Mouse (Mus musculus) intestine, embryonic 14.5 days (tissue): ENCODE results near the gene Otog. TPM values are rescaled to one million over a fixed set of nuclear protein-coding genes. Genes with fewer than 3 reads are reported as not detected.

Experiments used
- ATAC-seq: fragments of 200-750 bp; cut with Nextera tagmentation; replicated peaks from 2 replicates; pipeline ENCODE4 v1.8.0; 2017; ENCODE audit warnings: low read depth, moderate number of reproducible peaks, moderate TSS enrichment, moderate library complexity; ENCODE audit not compliant: low FRiP score, low TSS enrichment
- DNase-seq: peaks from one replicate; pipeline ENCODE4 v3.0.0-alpha.2; 2018; ENCODE audit warnings: low spot score
- H3K27ac ChIP-seq: fragments of 300-500 bp; sonication (generic); 2 replicates; pipeline ENCODE4 v1.5.1; 2014; ENCODE audit warnings: low read depth, mild to moderate bottlenecking, control low read depth
- H3K27me3 ChIP-seq: fragments of 300-500 bp; sonication (generic); replicated peaks from 2 replicates; pipeline ENCODE4 v1.6.1; 2014; ENCODE audit warnings: low read length, control low read depth; ENCODE audit not compliant: control insufficient read depth, insufficient read depth
- H3K36me3 ChIP-seq: fragments of 300-500 bp; sonication (generic); 2 replicates; pipeline ENCODE4 v1.6.1; 2014; ENCODE audit warnings: low read length, control low read depth; ENCODE audit not compliant: control insufficient read depth, insufficient read depth
- H3K4me1 ChIP-seq: fragments of 300-500 bp; sonication (generic); replicated peaks from 2 replicates; pipeline ENCODE4 v1.6.1; 2014; ENCODE audit warnings: low read length, control low read depth, mixed read lengths; ENCODE audit not compliant: control insufficient read depth, insufficient read depth
- H3K4me2 ChIP-seq: fragments of 300-500 bp; sonication (generic); 2 replicates; pipeline ENCODE4 v1.6.1; 2014; ENCODE audit warnings: low read length
- H3K4me3 ChIP-seq: fragments of 300-500 bp; sonication (generic); 2 replicates; pipeline ENCODE4 v1.5.1; 2014; ENCODE audit warnings: low read depth, low read length, control low read depth, mixed read lengths
- H3K9ac ChIP-seq: fragments of 300-500 bp; sonication (generic); 2 replicates; pipeline ENCODE4 v1.6.1; 2014; ENCODE audit warnings: mild to moderate bottlenecking, low read length
- H3K9me3 ChIP-seq: fragments of 300-500 bp; sonication (generic); 2 replicates; pipeline ENCODE4 v1.6.1; 2016; ENCODE audit warnings: low read length, control low read depth; ENCODE audit not compliant: control insufficient read depth
- WGBS: fragments of 180-500 bp; shearing (Covaris S2); extraction: QIAGEN DNeasy Blood & Tissue Kit; methylation state at CpG from one replicate; pipeline ENCODE4 v1.1.7; 2014; 5-methylcytosine and 5-hydroxymethylcytosine counted together
- polyA plus RNA-seq: library from polyadenylated mRNA; unstranded; fragments of >200 nt; fragmentation: Nextera tagmentation; extraction: Ambion mirVana; gene quantifications from 2 replicates; pipeline ENCODE4 v1.2.1, GENCODE M21; 2014

The Otog gene
- polyA plus RNA-seq, 1 experiment from 2014 or later, result 0.12 TPM

- no peaks in the 10 kb centered on the region for H3K9me3 ChIP-seq
- no peaks in the 10 kb centered on the region for H3K27me3 ChIP-seq
- H3K27ac ChIP-seq, result no peak overlapping the region
- no peak overlapping the region for H3K4me2 ChIP-seq
- WGBS, result 15% methylated on average over 11 of the region's 11 CpGs
- ATAC-seq (peak; percentile 65), DNase-seq (peak; percentile 66)
- H3K9ac ChIP-seq, result no peak overlapping the region
- no peaks in the 10 kb centered on the region for H3K4me1 ChIP-seq
- no peak overlapping the region for H3K4me3 ChIP-seq
- H3K36me3 ChIP-seq, result no peaks in the 10 kb centered on the region
Measured at GRCm38 (mm10) chr7:46218415-46218814, 22.4 kb upstream of the Otog start.

- Histone ChIP-seq H3K27me3 (no peaks in the 10 kb centered on the region), H3K9me3 (no peaks in the 10 kb centered on the region), H3K4me1 (no peaks in the 10 kb centered on the region), H3K27ac (no peak overlapping the region), H3K4me2 (no peak overlapping the region), H3K9ac (no peak overlapping the region), H3K4me3 (no peak overlapping the region), H3K36me3 (no peaks in the 10 kb centered on the region)
- peak; percentile 53; the same call in 1 of the 2 replicates for ATAC-seq
- DNase-seq, result no peak
- 53% methylated on average over 8 of the region's 8 CpGs for WGBS
Measured at GRCm38 (mm10) chr7:46220591-46221129, 20.1 kb upstream of the Otog start.

DNA sequence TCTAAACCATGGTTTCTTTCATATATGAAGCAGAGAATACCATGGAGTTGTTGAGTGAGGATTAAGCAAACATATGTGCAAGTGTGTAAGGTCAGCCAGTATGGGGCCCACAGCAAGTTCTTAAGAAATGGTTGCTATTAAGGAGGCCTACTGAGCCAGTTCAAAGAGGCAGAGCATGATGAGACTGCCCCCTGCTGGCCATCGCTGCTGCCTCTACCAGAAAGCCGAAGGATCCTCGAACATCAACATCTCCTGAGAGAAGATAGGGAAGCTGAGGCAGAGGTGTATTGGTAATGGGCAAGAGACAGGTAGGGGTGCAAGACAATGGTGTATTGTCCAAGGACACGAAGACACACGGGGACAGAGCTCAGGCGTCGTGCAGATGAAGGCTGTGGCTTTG is 14.5 kb upstream of the Otog start:
- 31% methylated on average over 7 of the region's 7 CpGs for WGBS
- no peak overlapping the region for H3K4me2 ChIP-seq
- H3K9ac ChIP-seq, result no peak overlapping the region
- DNase-seq (peak; percentile 83), ATAC-seq (no peak)
- no peaks in the 10 kb centered on the region for H3K4me1 ChIP-seq
- no peaks in the 10 kb centered on the region for H3K36me3 ChIP-seq
- no peaks in the 10 kb centered on the region for H3K9me3 ChIP-seq
- no peaks in the 10 kb centered on the region for H3K27me3 ChIP-seq
- no peak overlapping the region for H3K27ac ChIP-seq
- H3K4me3 ChIP-seq, result no peak overlapping the region

GRCm38 (mm10) chr7:46226936-46227335 is 13.9 kb upstream of the Otog start:
- Histone ChIP-seq H3K4me2 (no peak overlapping the region), H3K9ac (no peak overlapping the region), H3K36me3 (no peaks in the 10 kb centered on the region), H3K27ac (no peak overlapping the region), H3K9me3 (no peaks in the 10 kb centered on the region), H3K27me3 (no peaks in the 10 kb centered on the region), H3K4me3 (no peak overlapping the region), H3K4me1 (no peaks in the 10 kb centered on the region)
- WGBS, result 61% methylated on average over 4 of the region's 4 CpGs
- DNase-seq (no peak), ATAC-seq (no peak)

DNA sequence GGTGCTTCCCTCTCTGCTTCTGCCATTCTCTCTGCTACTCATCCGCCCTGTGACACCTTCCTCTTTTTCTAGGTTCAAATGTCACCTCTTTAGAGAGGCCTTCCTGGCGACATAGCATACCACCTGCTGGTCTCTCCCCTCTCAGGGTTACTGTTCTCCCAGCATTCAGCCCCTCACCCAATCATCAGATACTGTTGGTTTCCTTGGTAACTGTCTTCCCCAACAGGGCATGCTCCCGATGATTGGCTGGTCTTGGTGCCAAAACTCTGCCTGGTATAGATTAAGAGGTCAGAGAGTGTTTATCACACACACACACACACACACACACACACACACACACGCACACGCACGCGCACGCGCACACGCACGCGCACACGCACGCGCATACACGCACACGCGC is 4.8 kb upstream of the Otog start:
- Histone ChIP-seq H3K4me1 (no peaks in the 10 kb centered on the region), H3K27me3 (no peaks in the 10 kb centered on the region), H3K4me3 (no peak overlapping the region), H3K9ac (no peak overlapping the region), H3K36me3 (no peaks in the 10 kb centered on the region), H3K27ac (peak overlapping the region; percentile 78; the same call in 1 of the 2 replicates), H3K4me2 (peak overlapping the region; percentile 44), H3K9me3 (no peaks in the 10 kb centered on the region)
- ATAC-seq (peak; percentile 34; the same call in 1 of the 2 replicates), DNase-seq (no peak)
- WGBS, result 68% methylated on average over 18 of the region's 18 CpGs

DNA sequence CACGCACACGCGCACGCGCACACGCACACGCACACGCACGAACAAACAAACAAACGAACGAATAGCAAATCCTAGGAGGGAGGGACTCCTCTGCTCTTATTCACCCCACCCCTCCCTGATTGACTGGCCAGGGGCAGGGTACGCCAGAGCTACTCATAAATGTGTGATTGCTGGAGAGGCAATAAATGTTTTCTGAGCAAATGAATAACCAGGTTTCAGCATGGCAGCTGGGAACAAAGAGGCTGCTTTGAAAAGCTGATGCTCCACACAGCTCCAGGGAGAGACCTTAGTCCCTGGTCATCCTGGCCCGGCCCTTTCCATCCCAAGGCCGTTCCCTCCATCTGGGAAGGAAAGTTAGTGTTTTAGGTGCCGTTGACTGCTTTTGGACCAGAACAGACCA is 4.4 kb upstream of the Otog start:
- no peaks in the 10 kb centered on the region for H3K4me1 ChIP-seq
- H3K36me3 ChIP-seq, result no peaks in the 10 kb centered on the region
- no peaks in the 10 kb centered on the region for H3K27me3 ChIP-seq
- WGBS, result 62% methylated on average over 15 of the region's 15 CpGs
- H3K9me3 ChIP-seq, result no peaks in the 10 kb centered on the region
- peak overlapping the region; percentile 78 for H3K27ac ChIP-seq
- peak overlapping the region; percentile 33; the same call in 1 of the 2 replicates for H3K4me3 ChIP-seq
- DNase-seq (peak; percentile 66), ATAC-seq (peak; percentile 80)
- H3K9ac ChIP-seq, result peak overlapping the region; percentile 30; the same call in 1 of the 2 replicates
- peak overlapping the region; percentile 44 for H3K4me2 ChIP-seq

GRCm38 (mm10) chr7:46237192-46237591 is 3.6 kb upstream of the Otog start:
- WGBS, result 44% methylated on average over 7 of the region's 7 CpGs
- peak overlapping the region; percentile 44 for H3K4me2 ChIP-seq

GRCm38 (mm10) chr7:46238346-46238745 is 2.4 kb upstream of the Otog start, which contains the start of gene Ush1c:
Gene Ush1c (minus strand): TSS chr7:46238503.
- Histone ChIP-seq H3K4me2 (peak within 1 kb of the TSS; percentile 44), H3K9ac (peak within 1 kb of the TSS; percentile 47)

More at GRCm38 (mm10) chr7:46237192-46237591, 3.6 kb upstream of the Otog start:
- H3K9me3 ChIP-seq, result no peaks in the 10 kb centered on the region
- H3K9ac ChIP-seq, result peak overlapping the region; percentile 47
- H3K4me3 ChIP-seq, result peak overlapping the region; percentile 33
- DNase-seq, result peak; percentile 74
- no peaks in the 10 kb centered on the region for H3K4me1 ChIP-seq
- H3K27me3 ChIP-seq, result no peaks in the 10 kb centered on the region
- ATAC-seq, result peak; percentile 60
- no peaks in the 10 kb centered on the region for H3K36me3 ChIP-seq
- H3K27ac ChIP-seq, result peak overlapping the region; percentile 78

DNA sequence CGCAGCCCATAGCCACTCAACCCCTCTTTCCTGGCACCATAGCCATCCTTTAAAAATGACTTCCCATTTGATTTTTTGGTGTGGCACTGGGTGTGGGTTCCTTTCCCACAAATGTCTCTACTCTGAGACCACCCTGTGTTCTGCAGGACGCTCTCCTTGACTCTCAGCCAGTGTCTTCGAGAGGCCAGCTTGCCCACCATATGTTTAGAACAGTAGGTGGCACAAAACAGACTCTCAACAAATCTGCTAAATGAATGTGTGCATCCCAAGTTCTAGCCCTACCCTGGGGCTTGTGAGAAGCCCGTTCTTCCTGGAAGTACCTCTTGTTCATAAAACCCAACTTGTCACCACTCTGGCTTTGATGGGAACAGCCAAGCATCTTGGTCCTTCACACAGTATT is 696 bp upstream of the Otog start:
- no peaks in the 10 kb centered on the region for H3K4me1 ChIP-seq
- ATAC-seq, result no peak
- H3K4me2 ChIP-seq, result no peak overlapping the region
- H3K27ac ChIP-seq, result no peak overlapping the region
- no peak overlapping the region for H3K4me3 ChIP-seq
- H3K9ac ChIP-seq, result no peak overlapping the region
- 87% methylated on average over 4 of the region's 4 CpGs for WGBS
- DNase-seq, result no peak
- H3K27me3 ChIP-seq, result no peaks in the 10 kb centered on the region
- H3K36me3 ChIP-seq, result no peaks in the 10 kb centered on the region
- H3K9me3 ChIP-seq, result no peaks in the 10 kb centered on the region

More at GRCm38 (mm10) chr7:46238346-46238745, 2.4 kb upstream of the Otog start, which contains the start of gene Ush1c:
- peak within 1 kb of the TSS; percentile 78 for H3K27ac ChIP-seq
- DNase-seq (peak; percentile 64), ATAC-seq (peak; percentile 71)
- H3K27me3 ChIP-seq, result no peaks in the 10 kb centered on the region
- no peaks in the 10 kb centered on the region for H3K9me3 ChIP-seq
- H3K36me3 ChIP-seq, result no peaks in the 10 kb centered on the region
- 19% methylated on average over 10 of the region's 10 CpGs for WGBS
- peak within 1 kb of the TSS; percentile 33 for H3K4me3 ChIP-seq
- no peaks in the 10 kb centered on the region for H3K4me1 ChIP-seq
